Mouse (Mus musculus) embryonic stem cell, embryonic (primary cell): ENCODE measurements around the gene Tnfsf14.

Experiments used
- CTCF ChIA-PET, 4 experiments: fragments of 300-600 bp in 2 of 4; fragments of 350-600 bp in 2 of 4; sonication (Branson Sonifier 250); formaldehyde crosslinking; loops; one replicate each; lab custom pipeline; 2022; ENCODE audit warnings: inconsistent platforms in 2 of 4; lab: Charles Lee
- POLR2A ChIA-PET, 4 experiments: fragments of 300-600 bp in 2 of 4; fragments of 350-600 bp in 2 of 4; sonication (Branson Sonifier 250); formaldehyde crosslinking; loops; one replicate each; lab custom pipeline; 2022; ENCODE audit warnings: antibody characterized with exemption in 4 of 4, inconsistent platforms in 1 of 4; lab: Charles Lee

The Tnfsf14 gene

DNA sequence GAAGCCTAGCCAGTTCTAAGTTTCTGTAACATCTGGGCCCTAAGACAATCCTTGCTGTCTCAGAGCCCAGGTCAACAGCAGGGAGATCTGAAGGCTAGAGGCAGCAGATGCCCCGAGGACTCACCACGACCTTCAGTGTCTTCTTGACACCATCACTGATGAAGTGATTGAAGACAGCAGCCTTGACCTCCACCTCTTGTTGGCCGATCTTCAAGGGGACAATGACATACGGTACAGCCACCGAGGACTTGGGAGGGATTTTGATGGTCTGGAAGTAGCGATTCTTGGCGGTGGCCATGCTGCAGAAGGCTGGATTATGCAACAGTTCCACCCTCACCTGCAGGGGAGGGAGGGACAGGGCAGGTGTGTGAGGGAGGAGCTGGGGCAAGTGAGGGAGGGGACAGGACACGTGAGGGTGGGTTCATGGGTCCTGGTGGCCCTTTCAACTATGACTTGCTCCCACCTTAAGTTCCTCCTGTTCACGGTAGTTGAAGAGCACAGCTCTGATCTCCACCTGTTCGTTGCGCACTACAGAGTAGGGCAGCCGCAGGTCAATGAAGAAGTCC lies 24.4 kb upstream of the Tnfsf14 start:
- ChIA-PET POLR2A (interaction anchor here in 3 of 4 experiments (0.9 to 1.6 kb wide), 6 partner anchors 52 to 229 kb away, joined by 3 to 6 read pairs (median 4); partner anchors contain the start of gene Alkbh7 (in 1 of the 3)), CTCF (interaction anchor here (0.6 to 2.9 kb wide), 19 partner anchors 13 to 347 kb away, joined by 3 to 62 read pairs (median 6); partner anchors contain the start of genes Alkbh7 (in 1 of the 4) and Gpr108 (in 1 of the 4))

DNA sequence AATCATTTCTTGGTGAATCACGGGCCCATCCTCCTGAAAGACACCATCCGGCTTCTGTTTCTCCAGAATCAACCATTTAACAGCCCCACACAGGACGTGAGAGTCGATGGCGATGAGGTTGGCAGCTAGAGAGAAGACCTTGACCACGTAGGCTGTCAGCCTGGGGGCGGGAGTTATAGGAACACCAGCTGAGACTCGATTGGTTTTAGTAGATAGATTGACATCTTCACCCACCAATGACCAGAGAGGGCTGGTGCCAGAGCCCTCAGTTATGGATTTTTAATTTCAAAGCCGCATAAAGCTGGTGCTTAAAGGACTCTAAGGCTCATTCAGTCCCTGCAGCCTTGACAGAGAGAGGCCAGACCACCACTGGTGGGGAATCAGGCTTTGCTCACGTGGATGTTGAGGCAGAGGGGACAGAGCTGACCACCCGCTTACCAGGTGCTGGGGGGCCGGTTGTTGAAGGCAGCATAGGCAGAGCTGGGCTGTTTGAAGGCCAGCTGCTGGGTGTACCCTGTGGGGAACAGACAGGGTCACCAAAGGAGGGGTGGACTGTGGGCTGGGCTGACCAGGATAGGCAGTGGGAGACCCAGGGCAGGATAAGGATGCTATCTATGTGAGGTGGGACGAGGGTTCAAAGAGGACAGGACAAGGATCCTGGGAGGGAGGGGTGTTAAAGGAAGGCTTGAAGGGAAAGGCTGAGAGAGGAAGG lies 20.9 kb upstream of the Tnfsf14 start:
- ChIA-PET CTCF (interaction anchor here in 1 of 4 experiments (0.6 to 0.8 kb wide), 2 partner anchors 16 to 119 kb away, joined by 3 to 7 read pairs; no protein-coding TSS in a partner anchor), POLR2A (interaction anchor here in 2 of 4 experiments (0.8 to 1.1 kb wide), 2 partner anchors 20 to 218 kb away, joined by 3 read pairs; partner anchors contain the start of gene Alkbh7 (in 1 of the 2))

DNA sequence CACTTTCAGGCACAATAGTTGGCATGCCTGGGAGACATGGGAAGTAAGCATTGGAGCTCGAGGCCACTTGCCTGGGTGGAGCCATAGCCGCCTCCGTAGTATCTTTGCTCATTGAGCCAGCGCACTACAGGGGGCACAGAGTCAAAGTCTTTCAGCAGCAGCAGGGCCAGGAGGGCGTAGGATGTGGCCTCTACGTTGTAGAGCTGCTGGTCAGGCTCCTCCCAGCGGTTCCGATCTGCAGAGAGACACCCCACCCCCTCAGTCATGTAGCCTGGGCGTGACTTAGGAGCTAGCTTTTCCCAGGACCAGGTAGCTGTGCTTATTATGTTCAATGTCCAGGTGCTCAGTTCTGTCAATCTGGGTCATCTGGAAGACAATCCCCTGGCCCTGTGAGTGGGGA lies 17.5 kb upstream of the Tnfsf14 start:
- CTCF ChIA-PET, result interaction anchor here in 3 of 4 experiments (0.5 to 1.6 kb wide), 7 partner anchors 18 to 214 kb away, joined by 3 to 4 read pairs (median 3); partner anchors contain the start of gene Alkbh7 (in 1 of the 3)
- POLR2A ChIA-PET, result interaction anchor here in 2 of 4 experiments (1.0 to 1.8 kb wide), 3 partner anchors 8 to 200 kb away, joined by 3 to 4 read pairs (median 4); partner anchors contain the start of genes Gm17949 (in 1 of the 2), Gtf2f1 (in 1 of the 2) and Khsrp (in 1 of the 2)

DNA sequence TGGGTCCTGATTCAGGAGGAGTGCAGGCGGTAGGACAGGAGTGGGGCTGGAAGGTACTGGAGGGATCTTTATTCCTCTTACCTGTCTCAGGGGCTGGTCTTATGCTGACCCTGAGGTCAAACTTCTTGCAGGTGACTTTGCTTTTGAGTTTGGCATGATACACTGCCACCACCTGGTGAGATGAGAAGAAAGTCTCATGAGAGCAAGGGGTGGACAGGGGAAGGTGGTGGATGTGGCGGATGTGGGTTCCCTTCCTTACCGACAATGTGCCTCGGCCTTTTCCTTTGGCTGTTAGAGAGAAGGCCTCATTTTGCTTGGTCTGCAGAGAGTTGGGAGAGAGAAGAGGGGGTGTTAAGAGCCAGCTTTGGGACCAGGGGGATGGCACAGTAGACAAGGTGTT lies 15.4 kb upstream of the Tnfsf14 start:
- POLR2A ChIA-PET, result no interaction called here
- CTCF ChIA-PET, result interaction anchor here in 3 of 4 experiments (0.6 to 0.7 kb wide), 5 partner anchors 10 to 149 kb away, joined by 3 to 7 read pairs (median 3); no protein-coding TSS in a partner anchor

DNA sequence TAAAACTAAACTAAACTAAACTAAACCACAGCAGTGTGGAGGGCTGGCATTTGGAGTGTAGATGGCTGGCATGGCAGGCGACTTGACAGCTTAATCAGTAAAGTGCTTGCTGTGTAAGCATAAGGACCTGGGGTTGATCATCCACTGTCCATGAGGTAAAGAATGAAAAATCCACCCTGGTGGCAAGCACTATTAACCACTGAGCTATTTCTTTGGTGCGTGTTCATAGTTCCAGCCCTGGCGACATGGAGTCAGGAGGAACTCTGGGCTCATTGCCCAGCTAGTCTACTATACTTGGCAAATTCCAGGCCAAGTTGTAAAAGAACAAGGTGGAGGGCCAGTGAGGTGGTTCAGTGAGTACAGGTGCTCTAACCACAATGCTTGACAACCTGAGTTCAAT lies 14.0 kb upstream of the Tnfsf14 start:
- POLR2A ChIA-PET, result no interaction called here

DNA sequence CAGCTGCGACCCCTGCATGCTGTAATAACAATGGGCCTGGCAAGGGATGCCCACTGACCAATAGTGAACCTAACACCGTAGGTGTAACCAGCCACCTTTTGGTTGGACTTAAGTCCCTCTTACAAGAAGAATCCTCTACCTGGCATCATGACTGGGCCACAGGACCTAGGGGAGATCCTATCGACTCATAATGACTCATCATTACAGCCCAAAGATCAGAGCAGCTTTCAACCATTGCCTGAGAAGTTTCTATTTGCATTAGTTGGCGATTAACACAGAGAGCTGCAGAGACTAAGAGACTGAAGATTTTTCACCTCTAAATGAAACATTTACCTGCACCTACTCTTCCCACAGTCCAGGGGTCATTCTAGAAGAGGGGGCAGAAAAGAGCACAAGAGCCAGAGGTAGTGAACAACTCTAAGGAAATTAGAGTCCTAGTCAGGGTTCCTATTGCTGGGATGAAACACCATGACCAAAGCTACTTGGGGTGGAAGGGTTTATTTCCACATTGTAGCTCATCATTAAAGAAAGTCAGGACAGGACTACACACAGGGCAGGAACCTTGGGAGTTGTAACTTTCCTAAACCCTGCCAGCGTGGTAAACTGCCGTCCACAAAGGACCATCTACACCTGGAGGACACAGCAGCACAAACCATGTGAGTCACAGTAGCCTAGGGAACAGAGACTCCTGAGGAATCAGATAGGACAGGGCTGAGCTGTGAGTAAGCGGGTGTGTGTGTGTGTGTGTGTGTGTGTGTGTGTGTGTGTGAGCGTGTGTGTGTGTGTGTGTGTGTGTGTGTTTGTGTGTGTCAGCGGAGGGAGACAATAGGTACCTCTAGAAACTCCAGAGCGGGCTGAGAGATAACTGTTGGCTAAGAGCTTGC lies 8.1 kb upstream of the Tnfsf14 start:
- CTCF ChIA-PET, result interaction anchor here in 3 of 4 experiments (0.6 to 1.7 kb wide), 4 partner anchors 22 to 704 kb away, joined by 3 to 9 read pairs (median 4); no protein-coding TSS in a partner anchor

More for the DNA sequence above, 14.0 kb upstream of the Tnfsf14 start:
- CTCF ChIA-PET, result interaction anchor here in 2 of 4 experiments (0.6 to 1.0 kb wide), 2 partner anchors 126 to 127 kb away, joined by 3 read pairs; no protein-coding TSS in a partner anchor

DNA sequence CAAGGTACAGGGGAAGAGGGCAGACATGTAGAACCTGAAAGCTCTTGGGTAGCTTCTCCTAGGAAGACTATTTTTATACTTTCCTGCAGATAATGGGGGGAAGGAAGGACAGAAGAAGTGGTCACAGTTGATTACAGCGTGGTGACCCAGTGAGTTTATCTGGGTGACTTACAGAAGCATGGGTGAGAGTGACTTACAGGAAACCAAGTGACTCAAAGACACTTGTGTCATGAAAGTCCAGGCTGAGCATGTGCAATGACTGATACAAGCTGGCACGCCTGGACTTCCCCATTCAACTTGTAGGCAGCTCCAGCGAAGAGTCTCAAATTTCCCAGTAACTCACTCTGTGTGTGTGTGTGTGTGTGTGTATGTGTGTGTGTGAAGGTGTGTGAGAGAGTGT lies 4.3 kb upstream of the Tnfsf14 start:
- ChIA-PET POLR2A (interaction anchor here in 1 of 4 experiments (0.5 kb wide), 1 partner anchor 207 kb away, joined by 3 read pairs; no protein-coding TSS in a partner anchor), CTCF (interaction anchor here in 1 of 4 experiments (0.7 kb wide), 1 partner anchor 17 kb away, joined by 3 read pairs; no protein-coding TSS in a partner anchor)

More for the DNA sequence above, 8.1 kb upstream of the Tnfsf14 start:
- POLR2A ChIA-PET, result interaction anchor here in 2 of 4 experiments (0.6 to 0.9 kb wide), 3 partner anchors 27 to 171 kb away, joined by 3 to 5 read pairs (median 3); partner anchors contain the start of gene Khsrp (in 1 of the 2)

DNA sequence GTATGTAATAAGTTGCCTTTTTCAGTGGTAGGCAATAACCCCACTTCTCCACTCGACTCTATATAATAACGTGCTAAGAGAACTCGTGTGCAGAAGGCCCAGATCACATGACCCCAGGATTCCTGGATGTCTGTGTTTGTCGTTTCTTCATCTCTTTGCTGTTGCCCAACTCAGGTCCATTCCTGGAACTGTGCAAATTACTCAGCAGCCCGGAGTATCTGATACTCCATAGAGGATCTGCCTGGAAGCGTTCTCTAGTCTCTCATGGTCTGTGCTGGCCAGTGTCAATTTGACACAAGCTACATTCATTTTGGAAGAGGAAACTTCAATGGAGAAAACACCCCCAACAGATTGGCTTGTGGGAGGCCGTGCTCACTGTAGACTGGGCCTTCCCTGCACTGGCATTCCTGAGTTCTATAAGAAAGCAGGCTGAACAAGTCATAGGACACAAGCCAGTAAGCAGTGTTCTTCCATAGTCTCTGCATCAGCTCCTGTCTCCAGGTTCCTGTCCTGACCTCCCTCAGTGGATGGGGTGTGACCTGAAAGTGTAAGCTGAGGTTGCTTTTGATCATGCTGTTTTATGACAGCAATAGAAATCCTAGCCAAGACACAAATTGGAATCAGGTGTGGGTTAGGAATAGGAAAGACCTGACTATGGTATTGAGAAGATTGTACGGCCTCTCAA lies 1.5 kb upstream of the Tnfsf14 start:
- ChIA-PET CTCF (interaction anchor here in 1 of 4 experiments (1.4 kb wide), 1 partner anchor 15 kb away, joined by 3 read pairs; no protein-coding TSS in a partner anchor), POLR2A (interaction anchor here in 1 of 4 experiments (1.6 kb wide), 1 partner anchor 184 kb away, joined by 4 read pairs; the partner anchor contains the start of genes Gm17949 and Gtf2f1)

DNA sequence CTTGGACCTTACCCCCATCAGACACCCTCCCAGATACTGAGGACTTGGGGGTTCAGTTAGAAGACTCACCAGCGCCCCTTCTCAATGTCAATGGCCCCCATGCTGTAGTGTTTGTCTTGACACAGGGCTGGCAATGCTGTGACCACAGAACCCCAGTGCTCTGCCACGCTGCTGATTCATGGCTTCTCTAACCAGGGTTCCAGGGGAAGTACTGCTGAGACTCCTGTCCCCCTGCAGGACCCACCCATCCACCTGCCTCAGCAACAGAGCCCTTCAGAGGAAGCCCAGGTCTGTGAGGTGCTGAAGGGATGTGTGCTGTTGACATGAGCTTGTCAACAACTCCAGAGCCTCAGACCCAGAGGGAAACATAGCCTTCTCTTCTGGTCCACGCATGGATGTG lies 794 bp upstream of the Tnfsf14 start:
- ChIA-PET POLR2A (interaction anchor here in 1 of 4 experiments (1.6 kb wide), 1 partner anchor 183 kb away, joined by 4 read pairs; the partner anchor contains the start of genes Gm17949 and Gtf2f1), CTCF (interaction anchor here in 1 of 4 experiments (1.4 kb wide), 1 partner anchor 14 kb away, joined by 3 read pairs; no protein-coding TSS in a partner anchor)

DNA sequence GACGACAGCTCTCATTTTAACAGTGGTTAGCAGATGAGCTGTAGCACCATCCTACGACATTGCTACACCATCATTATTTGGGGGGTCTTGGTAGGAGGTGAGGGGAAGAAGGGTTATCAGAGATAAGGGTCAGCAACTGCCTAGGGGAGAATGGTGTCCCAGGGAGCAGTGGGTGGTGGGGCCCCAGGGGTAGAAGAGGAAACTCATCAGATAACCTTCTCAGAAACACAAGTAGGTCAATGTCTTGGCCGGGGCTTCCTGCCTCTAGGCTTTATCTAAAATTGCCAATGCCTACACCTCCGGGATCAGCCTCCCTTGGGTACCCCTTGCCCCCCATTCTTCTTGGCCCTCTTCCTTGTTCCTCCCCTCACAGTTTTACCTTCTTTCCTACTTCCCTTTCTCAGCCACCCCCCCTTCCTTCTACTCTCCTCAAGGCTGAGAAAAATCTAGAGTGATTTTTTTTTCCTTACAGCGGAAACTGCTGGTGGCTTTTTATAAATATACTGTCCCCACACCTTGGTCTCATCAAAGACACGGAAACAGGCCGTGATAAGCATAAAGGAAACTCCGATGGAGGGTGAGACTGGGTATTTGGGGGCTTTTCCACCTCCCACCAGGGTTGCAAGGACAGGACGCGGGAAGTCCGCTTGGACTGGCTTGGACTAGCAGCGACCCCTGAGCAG lies 5.3 kb downstream of the Tnfsf14 start:
- ChIA-PET CTCF (interaction anchor here in 2 of 4 experiments (0.8 to 1.7 kb wide), 2 partner anchors 9 to 22 kb away, joined by 3 to 4 read pairs; no protein-coding TSS in a partner anchor), POLR2A (no interaction called here)

DNA sequence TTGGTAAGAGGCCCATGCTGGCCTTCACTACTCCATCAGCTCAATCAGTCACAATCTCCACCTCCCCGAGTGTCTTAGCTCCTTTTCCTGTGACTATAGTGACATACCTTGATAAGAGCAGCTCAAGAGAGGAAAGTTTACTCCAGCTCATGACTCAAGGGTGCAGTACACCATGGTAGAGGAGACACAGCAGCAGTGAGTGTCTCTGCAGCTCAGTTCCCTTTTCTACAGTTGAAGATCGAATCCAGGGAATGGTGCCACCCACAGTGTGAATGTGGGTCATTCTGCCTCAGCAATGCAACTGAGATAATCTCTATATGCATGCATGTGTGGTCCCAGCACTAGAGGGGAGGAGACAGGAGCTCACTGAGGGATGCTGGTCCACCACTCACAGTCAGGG lies 8.3 kb downstream of the Tnfsf14 start:
- ChIA-PET POLR2A (interaction anchor here in 1 of 4 experiments (1.0 kb wide), 1 partner anchor 98 kb away, joined by 4 read pairs; the partner anchor contains the start of gene Tubb4a), CTCF (interaction anchor here in 2 of 4 experiments (0.6 to 0.7 kb wide), 4 partner anchors 13 to 362 kb away, joined by 4 to 6 read pairs (median 5); no protein-coding TSS in a partner anchor)

DNA sequence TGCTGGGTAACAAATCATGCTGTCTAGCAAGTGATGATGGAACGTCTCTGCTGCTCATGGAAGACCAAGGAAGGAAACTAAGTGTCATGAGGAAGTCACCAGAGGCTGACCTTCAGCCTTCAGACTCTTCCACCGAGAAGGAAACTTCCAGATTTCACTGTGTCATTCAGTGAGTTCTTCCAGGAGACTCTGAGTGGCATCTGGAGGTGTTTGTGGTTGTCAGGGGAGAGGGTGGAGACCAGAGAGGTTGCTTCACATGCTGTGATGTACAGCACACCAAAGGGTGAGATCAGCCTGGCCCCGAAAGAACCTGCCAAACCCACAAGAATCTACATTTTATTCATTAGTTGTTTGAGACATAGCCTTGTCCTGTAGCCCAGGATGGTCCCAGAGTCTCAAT lies 11.1 kb downstream of the Tnfsf14 start:
- CTCF ChIA-PET, result no interaction called here
- POLR2A ChIA-PET, result no interaction called here

DNA sequence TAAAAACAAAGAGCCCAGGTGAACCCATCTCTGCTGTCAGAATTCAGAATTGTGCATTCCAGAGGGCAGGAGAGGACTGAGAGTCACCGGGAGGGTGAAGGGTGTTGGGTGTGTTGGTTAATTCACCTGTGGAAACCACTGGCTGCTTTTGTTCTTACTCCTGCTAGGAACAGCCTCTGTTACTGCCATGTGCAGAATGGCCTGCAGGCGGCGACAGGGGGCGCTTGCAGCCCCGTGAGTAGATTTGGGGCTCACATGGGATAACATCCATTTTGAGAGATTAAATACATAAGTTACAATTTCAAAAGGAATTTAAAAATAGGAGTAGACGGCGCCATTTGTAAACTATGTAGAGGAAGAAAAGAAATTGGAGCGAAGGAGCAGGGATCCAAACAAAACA lies 13.6 kb downstream of the Tnfsf14 start:
- ChIA-PET CTCF (interaction anchor here in 2 of 4 experiments (0.8 to 2.0 kb wide), 12 partner anchors 8 to 362 kb away, joined by 3 to 13 read pairs (median 4); partner anchors contain the start of gene Vav1 (in 1 of the 2)), POLR2A (interaction anchor here in 1 of 4 experiments (0.6 kb wide), 1 partner anchor 13 kb away, joined by 3 read pairs; no protein-coding TSS in a partner anchor)

DNA sequence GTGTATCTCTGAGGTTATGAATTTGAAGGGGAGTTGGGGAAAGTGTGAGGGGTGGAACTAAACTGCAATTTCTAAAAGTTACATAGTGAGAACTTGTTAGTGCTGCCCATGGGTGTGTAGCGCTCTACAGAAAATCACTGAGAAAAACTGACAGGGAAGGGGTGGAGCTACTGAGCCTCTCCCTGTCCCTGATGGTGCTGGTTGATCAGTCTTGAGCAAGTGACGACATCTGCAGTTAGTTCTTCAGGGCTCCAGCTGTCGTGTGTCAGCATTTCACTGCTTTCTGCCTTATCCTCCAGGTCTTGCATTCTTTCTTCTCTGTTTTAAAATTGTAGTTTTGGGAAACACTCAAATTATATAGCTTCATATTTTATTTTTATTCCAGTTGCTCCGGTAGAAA lies 20.6 kb downstream of the Tnfsf14 start:
- CTCF ChIA-PET, result no interaction called here
- POLR2A ChIA-PET, result no interaction called here

DNA sequence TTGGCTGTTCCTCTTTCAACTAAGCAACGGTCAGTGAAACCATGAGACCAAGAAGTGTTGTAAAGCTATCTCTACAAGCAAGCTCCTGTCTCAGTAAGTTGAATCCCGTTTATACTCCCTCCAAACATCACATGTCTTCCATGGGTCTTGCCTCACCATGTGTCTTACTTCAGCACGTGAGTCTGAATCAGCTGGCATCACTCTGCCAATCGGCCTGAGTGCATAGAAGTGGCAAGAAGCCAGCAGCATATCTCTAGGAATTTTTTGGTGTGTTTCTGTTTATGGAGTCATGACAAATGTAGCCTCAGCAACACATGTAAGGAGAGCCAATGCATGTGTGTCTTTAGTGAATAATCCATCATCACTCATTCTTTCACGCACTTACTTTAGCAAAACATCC lies 21.6 kb downstream of the Tnfsf14 start:
- POLR2A ChIA-PET, result no interaction called here

DNA sequence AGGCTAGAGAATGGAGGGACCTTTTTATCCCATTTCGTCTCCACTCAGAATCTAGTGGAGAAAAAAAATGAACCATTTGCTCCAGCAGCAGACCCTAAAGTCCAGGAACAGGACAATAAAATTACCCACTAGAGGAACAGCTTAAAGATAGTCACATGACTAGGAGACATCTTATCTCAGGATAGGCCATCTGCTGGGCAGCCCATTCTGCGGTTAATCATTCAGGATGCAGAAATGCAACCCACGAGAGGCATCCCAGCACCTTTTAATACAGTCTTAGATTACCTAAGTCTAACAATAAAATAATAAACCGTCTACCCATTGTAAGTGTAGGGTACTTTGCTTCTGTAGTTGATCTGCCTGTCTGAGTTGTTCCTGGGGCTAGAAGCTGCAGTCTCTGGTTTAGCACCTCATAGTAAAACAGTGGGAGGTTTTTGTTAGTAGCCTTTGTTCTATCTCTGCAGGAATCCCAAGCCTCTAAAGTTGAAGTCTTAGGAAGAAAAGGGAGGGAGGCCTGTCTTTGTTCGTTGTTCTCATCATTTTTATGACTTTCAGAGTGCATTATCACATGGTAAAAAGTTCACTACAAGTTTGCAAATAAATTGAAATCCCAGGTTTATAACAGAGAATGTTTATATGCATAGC lies 23.2 kb downstream of the Tnfsf14 start:
- ChIA-PET POLR2A (no interaction called here), CTCF (interaction anchor here in 1 of 4 experiments (1.4 kb wide), 1 partner anchor 164 kb away, joined by 3 read pairs; no protein-coding TSS in a partner anchor)

More for the DNA sequence above, 21.6 kb downstream of the Tnfsf14 start:
- CTCF ChIA-PET, result no interaction called here
